Mouse (Mus musculus): Measurements from ENCODE around the gene C1ql1. TPM values are rescaled to one million over a fixed set of nuclear protein-coding genes. Genes with fewer than 3 reads are reported as not detected.

Gene C1ql1
- polyA plus RNA-seq, 1 experiment from 2014 or later = 2.9 TPM

DNA sequence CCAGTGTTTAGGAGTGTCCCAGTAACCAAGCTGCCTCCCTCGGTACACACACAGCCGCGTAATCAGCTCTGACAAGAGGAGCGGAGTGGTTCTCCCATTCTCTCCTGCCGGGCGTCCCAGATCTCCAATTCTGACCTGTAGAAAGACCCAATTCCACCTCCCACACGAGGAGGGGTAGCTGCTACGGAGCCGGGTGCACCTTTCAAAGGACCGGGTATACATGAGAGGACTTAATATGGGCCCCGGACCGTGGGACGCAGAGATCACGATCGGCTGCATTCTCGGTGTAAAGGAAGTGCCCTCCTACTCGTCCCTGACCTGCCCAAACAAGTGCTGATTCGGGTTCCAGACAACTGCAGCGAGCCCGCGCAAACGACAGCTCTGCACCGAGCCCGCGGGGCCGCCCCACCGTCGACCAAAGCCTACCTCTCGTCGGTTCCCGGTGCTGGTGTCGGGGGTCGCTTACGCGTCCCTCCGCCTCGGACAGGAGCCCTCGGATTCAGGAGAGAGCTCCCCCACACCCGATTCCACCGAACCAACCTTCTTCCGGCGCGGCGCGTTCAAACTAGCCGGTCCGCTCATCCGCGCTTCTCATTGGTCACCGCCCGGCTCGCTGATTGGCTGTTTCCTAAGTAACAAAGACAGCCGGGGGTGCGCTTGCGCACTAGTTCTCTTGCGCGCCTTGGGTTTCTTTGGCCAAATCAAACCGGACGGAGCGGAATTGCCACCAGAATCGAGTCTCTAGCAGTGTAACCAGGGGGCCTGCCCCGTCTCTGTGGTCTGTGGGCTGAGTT, 21.7 kb downstream of the C1ql1 start, which contains the start of gene Kif18b:
Gene Kif18b, minus strand, starts transcription at position 568 of the 794 bp plus-strand sequence.
- ATAC-seq (ENCODE audit: low FRiP score, low read depth) = peak; percentile 83; the same call in 1 of the 2 replicates
- Histone ChIP-seq H3K4me3 (peak within 1 kb of the TSS; percentile 73), H3K9ac (peak within 1 kb of the TSS; percentile 57), H3K27me3 (replicated peaks) (no peaks in the 10 kb centered on the region), H3K27ac (peak within 1 kb of the TSS; percentile 69), H3K4me1 (peaks cover 22% of the 10 kb centered on the region), H3K9me3 (no peaks in the 10 kb centered on the region), H3K4me2 (replicated peaks) (peak within 1 kb of the TSS; percentile 74), H3K36me3 (peaks cover 5% of the 10 kb centered on the region; the same call in 1 of the 2 replicates)
- WGBS = under 1% methylated on average over 62 of the region's 62 CpGs

DNA sequence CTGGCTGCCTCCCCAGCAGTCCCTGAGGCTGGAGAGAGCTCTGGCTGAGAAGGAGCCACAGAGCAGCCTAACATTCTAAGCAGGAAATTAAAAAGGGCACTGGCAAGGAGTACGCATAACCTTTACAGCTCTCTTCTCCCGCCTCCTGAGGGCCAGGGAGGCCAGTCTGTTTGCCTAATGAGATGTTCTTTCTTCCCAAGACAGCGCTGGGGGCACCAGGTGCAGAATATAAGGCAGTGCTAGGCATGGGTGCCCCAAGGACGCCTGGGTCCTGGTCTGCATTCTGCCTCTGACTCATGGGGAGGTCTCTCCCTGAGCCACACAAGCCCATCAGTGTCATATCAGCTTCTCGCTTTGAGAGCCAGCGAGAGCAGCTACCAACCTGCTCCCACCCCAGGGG, 25.0 kb downstream of the C1ql1 start:
- Histone ChIP-seq H3K9me3 (no peaks in the 10 kb centered on the region), H3K27ac (no peak overlapping the region), H3K4me2 (replicated peaks) (no peak overlapping the region), H3K27me3 (replicated peaks) (no peaks in the 10 kb centered on the region), H3K9ac (no peak overlapping the region), H3K4me1 (peaks cover 22% of the 10 kb centered on the region), H3K36me3 (peaks cover 5% of the 10 kb centered on the region; the same call in 1 of the 2 replicates), H3K4me3 (no peak overlapping the region)
- ATAC-seq (ENCODE audit: low FRiP score, low read depth) = no peak
- WGBS = 77% methylated on average over 6 of the region's 6 CpGs

DNA sequence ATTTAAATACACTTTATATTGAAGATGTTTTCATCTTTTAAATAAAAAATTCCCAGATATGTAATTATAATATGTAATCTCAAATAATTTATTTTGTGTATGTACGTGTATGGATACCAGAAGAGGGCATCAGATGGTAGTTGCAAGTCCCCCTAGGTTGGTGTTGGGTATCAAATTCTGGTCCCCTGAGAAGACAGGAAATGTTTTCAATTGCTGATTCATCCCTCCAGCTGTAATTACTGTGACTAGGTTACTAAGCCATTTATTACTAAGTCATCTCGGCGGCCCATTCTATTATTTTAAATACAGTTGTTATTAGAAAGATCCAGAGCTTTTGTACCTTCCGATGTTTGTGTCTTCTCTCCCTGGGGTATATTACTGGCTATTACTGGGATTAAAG, 28.4 kb downstream of the C1ql1 start:
- H3K9me3 ChIP-seq = no peaks in the 10 kb centered on the region
- H3K4me2 ChIP-seq (replicated peaks) = no peak overlapping the region
- ATAC-seq (ENCODE audit: low FRiP score, low read depth) = no peak
- H3K4me3 ChIP-seq = no peak overlapping the region
- no peak overlapping the region for H3K9ac ChIP-seq
- peaks cover 13% of the 10 kb centered on the region for H3K4me1 ChIP-seq
- WGBS = 85% methylated on average over 4 of the region's 4 CpGs
- H3K36me3 ChIP-seq = peaks cover 36% of the 10 kb centered on the region
- H3K27ac ChIP-seq = no peak overlapping the region
- H3K27me3 ChIP-seq (replicated peaks) = no peaks in the 10 kb centered on the region

GRCm38 (mm10) chr11:102915380-102915779, 31.1 kb downstream of the C1ql1 start:
- no peak overlapping the region for H3K4me3 ChIP-seq
- H3K4me2 ChIP-seq (replicated peaks) = no peak overlapping the region
- H3K27ac ChIP-seq = no peak overlapping the region
- H3K9me3 ChIP-seq = no peaks in the 10 kb centered on the region
- no peak overlapping the region for H3K9ac ChIP-seq
- ATAC-seq (ENCODE audit: low FRiP score, low read depth) = no peak
- 88% methylated on average over 9 of the region's 9 CpGs for WGBS
- H3K27me3 ChIP-seq (replicated peaks) = no peaks in the 10 kb centered on the region
- H3K4me1 ChIP-seq = no peaks in the 10 kb centered on the region
- H3K36me3 ChIP-seq = peaks cover 44% of the 10 kb centered on the region

DNA sequence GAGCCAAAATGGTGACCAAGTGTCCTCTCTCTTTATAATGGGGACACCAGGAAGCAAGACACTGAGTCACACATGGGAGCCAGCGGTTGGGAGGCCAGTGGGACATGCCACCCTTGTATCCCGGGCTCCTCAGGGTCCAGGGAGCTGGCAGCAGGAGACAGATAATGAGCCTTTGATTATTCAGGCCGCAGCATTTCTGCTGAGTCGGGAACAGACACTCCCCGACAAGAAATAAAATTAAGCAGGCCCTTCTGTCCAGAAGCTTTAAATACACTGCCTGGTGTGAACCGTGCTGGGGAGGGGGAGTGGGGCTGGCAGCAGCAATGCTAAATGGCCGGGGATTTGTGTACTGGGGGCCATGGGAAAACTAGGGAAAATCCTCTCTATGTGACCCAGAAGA, 35.1 kb downstream of the C1ql1 start:
- H3K4me2 ChIP-seq (replicated peaks) = no peak overlapping the region
- H3K27me3 ChIP-seq (replicated peaks) = no peaks in the 10 kb centered on the region
- H3K9me3 ChIP-seq = no peaks in the 10 kb centered on the region
- H3K27ac ChIP-seq = no peak overlapping the region
- WGBS = 73% methylated on average over 7 of the region's 7 CpGs
- H3K4me3 ChIP-seq = no peak overlapping the region
- no peak overlapping the region for H3K9ac ChIP-seq
- H3K4me1 ChIP-seq = no peaks in the 10 kb centered on the region
- H3K36me3 ChIP-seq = peaks cover 83% of the 10 kb centered on the region
- ATAC-seq (ENCODE audit: low FRiP score, low read depth) = no peak

DNA sequence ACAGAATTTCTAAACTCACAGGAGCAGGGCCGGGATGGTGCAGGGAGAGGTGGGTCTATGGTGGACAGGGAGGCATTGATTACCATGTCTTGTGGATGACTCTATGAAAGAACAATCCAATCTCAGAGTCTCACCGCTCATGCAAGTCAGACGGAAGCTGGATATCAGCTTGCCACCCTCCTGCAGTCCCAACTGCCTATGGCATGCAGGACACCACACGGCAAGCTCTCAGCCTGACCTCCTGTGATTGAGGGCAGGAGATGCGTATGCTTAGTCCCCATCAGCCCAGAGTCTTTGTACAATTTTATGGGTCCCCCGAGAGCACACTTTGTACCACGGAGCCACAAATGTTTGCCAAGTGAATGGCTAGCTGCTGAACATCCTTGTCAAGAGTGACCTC, 42.8 kb downstream of the C1ql1 start:
- Histone ChIP-seq H3K4me3 (no peak overlapping the region), H3K27me3 (replicated peaks) (no peaks in the 10 kb centered on the region), H3K36me3 (peaks cover 35% of the 10 kb centered on the region), H3K4me2 (replicated peaks) (no peak overlapping the region), H3K27ac (no peak overlapping the region), H3K9me3 (no peaks in the 10 kb centered on the region), H3K9ac (no peak overlapping the region), H3K4me1 (0 out of 2 replicates have a peak, but pooled peaks cover 4% of the 10 kb centered on the region)
- WGBS = 67% methylated on average over 7 of the region's 7 CpGs
- no peak for ATAC-seq (ENCODE audit: low FRiP score, low read depth)

DNA sequence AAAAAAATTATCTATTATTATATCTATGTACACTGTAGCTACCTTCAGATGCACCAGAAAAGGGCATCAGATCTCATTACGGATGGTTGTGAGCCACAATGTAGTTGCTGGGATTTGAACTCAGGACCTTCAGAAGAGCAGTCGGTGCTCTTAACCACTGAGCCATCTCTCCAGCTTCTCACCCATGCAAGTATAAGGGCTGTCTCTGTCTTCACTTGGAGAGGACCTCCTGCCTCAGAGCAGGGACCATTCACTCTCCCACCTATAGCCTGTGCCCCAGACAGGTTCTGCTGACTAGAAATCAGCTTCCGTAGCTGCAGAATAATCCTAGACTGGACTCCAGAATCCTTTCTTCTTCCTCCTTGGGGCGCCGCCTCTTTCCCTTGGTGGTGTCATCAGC, 44.4 kb downstream of the C1ql1 start:
- Histone ChIP-seq H3K9ac (no peak overlapping the region), H3K27ac (no peak overlapping the region), H3K4me1 (0 out of 2 replicates have a peak, but pooled peaks cover 4% of the 10 kb centered on the region), H3K27me3 (replicated peaks) (no peaks in the 10 kb centered on the region), H3K9me3 (no peaks in the 10 kb centered on the region), H3K4me3 (no peak overlapping the region), H3K4me2 (replicated peaks) (no peak overlapping the region), H3K36me3 (peaks cover 19% of the 10 kb centered on the region)
- no peak for ATAC-seq (ENCODE audit: low FRiP score, low read depth)
- 80% methylated on average over 5 of the region's 5 CpGs for WGBS

DNA sequence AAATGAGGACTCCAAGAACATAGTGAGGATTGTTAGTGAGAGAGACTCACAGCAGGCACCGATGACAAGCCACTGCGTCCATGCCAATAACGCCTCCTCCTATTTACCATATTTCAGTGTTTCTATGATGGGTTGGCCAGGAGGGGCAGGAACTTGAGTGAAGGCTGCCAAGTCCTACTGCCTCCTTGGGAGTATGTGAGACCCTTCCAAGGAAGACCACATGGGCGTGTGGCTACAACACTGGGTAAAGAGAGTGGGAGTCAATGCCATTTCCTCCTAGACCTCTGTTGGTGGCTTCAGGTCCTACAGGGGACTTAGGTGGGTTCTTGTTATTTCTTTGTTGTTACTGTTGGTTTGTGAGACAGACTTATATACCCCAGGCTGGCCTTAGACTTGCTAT, 45.3 kb downstream of the C1ql1 start:
- Histone ChIP-seq H3K4me3 (no peak overlapping the region), H3K27ac (no peak overlapping the region), H3K9ac (no peak overlapping the region), H3K4me2 (replicated peaks) (no peak overlapping the region), H3K9me3 (no peaks in the 10 kb centered on the region), H3K4me1 (0 out of 2 replicates have a peak, but pooled peaks cover 4% of the 10 kb centered on the region), H3K27me3 (replicated peaks) (peaks cover 8% of the 10 kb centered on the region), H3K36me3 (peaks cover 10% of the 10 kb centered on the region; the same call in 1 of the 2 replicates)
- ATAC-seq (ENCODE audit: low FRiP score, low read depth) = peak; percentile 21; the same call in 1 of the 2 replicates
- WGBS = 67% methylated on average over 4 of the region's 4 CpGs

DNA sequence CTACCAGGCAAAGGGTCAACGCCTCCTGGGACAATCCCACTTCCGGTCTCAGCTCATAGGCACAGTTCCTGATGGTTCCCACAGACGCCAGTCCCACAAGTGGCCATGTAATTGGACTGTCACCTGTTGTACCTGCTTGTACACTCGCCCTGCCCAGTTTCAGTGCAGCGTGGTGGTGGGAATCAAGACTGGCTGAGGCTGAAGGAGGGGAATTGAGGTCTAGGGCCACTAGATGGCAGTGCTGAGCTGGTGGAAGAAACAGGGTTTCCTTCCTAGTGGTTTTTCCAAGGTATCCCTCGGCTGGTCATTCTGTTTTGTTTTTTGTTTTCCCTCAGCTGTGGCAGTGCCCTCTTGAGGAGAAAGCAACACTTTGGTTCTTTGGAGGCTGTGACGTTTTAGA, 45.7 kb downstream of the C1ql1 start, which contains the start of gene Gfap:
Gene Gfap, minus strand, starts transcription at position 150 of the 400 bp plus-strand sequence.
- H3K9me3 ChIP-seq = no peaks in the 10 kb centered on the region
- 12% methylated on average over 7 of the region's 7 CpGs for WGBS
- peaks cover 10% of the 10 kb centered on the region for H3K27me3 ChIP-seq (replicated peaks)
- H3K36me3 ChIP-seq = peaks cover 6% of the 10 kb centered on the region; the same call in 1 of the 2 replicates
- no peak within 1 kb of the TSS for H3K4me3 ChIP-seq
- ATAC-seq (ENCODE audit: low FRiP score, low read depth) = 0 out of 2 replicates have a peak, but pooled peaks have one; percentile 17
- H3K4me1 ChIP-seq = 0 out of 2 replicates have a peak, but pooled peaks cover 4% of the 10 kb centered on the region
- H3K4me2 ChIP-seq (replicated peaks) = no peak within 1 kb of the TSS
- H3K27ac ChIP-seq = no peak within 1 kb of the TSS
- no peak within 1 kb of the TSS for H3K9ac ChIP-seq

DNA sequence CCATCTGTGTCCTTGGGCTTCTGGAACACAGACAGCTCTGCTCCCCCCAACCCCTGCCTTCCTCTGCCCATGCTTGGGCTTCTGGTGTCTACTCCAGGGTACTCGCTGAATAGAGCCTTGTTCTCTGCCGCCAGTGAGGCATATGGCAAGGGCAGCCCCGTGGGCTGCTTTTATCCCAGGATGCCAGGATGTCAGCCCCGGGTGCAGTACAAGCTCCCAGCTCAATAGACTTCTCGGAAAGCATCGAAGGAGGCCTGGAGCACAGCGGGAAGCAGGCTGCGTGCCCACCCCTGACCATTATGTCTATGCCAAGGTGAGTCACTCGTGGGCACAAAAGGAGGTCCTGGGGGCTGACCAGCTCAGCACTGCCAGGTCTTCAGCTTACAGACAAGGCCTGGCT, 48.1 kb downstream of the C1ql1 start:
- Histone ChIP-seq H3K4me1 (0 out of 2 replicates have a peak, but pooled peaks cover 5% of the 10 kb centered on the region), H3K27ac (no peak overlapping the region), H3K4me2 (replicated peaks) (no peak overlapping the region), H3K4me3 (no peak overlapping the region), H3K9ac (no peak overlapping the region), H3K27me3 (replicated peaks) (peaks cover 33% of the 10 kb centered on the region), H3K36me3 (no peaks in the 10 kb centered on the region), H3K9me3 (no peaks in the 10 kb centered on the region)
- ATAC-seq (ENCODE audit: low FRiP score, low read depth) = no peak
- 76% methylated on average over 9 of the region's 9 CpGs for WGBS

GRCm38 (mm10) chr11:102896641-102897040, 49.8 kb downstream of the C1ql1 start:
- Histone ChIP-seq H3K4me1 (peaks cover 10% of the 10 kb centered on the region), H3K4me2 (replicated peaks) (no peak overlapping the region), H3K27ac (no peak overlapping the region), H3K9ac (no peak overlapping the region), H3K9me3 (no peaks in the 10 kb centered on the region), H3K27me3 (replicated peaks) (peaks cover 49% of the 10 kb centered on the region), H3K4me3 (no peak overlapping the region), H3K36me3 (no peaks in the 10 kb centered on the region)
- 77% methylated on average over 20 of the region's 20 CpGs for WGBS
- no peak for ATAC-seq (ENCODE audit: low FRiP score, low read depth)

- Histone ChIP-seq H3K9me3 (no peaks in the 10 kb centered on the region), H3K9ac (no peak overlapping the region), H3K4me3 (no peak overlapping the region), H3K4me2 (replicated peaks) (no peak overlapping the region), H3K4me1 (peaks cover 6% of the 10 kb centered on the region), H3K36me3 (no peaks in the 10 kb centered on the region), H3K27ac (no peak overlapping the region), H3K27me3 (replicated peaks) (peaks cover 52% of the 10 kb centered on the region)
- WGBS = 83% methylated on average over 9 of the region's 9 CpGs
- ATAC-seq (ENCODE audit: low FRiP score, low read depth) = no peak
Measured at GRCm38 (mm10) chr11:102895779-102896178, 50.7 kb downstream of the C1ql1 start.

Measured in neural tube, embryonic 12.5 days (tissue).